Mouse (Mus musculus): ENCODE data around the gene Pink1.

DNA sequence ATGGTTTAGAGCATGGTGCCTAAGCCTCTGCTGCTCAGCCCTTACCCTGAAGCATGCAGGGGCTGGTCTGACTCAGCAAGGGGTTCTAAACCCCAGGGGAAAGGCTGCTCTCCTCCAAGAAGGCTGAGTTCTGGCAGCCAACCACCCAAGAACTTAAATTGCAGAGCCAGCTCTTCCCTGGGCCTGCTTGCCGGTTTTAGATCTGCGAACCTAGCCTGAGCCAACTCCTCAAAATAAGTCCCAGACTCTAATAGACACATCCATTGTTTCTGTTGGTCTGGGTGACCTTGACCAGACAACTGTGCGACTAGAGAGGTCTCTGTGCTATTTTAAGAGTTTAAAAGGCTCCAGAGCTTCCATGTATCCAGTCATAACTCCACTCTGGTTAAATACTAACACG, 2.4 kb downstream of the Pink1 start:
- TF ChIP-seq CTCF (IDR thresholded peaks at IDR 0.05; ENCODE audit: low read depth, low read length) (no peak), POLR2AphosphoS5 (IDR thresholded peaks at IDR 0.05; ENCODE audit: insufficient replicate concordance, low read depth, low read length) (no peak)

All from G1E (cell line).